Mouse (Mus musculus): Measurements from ENCODE around the gene Gtse1.
"Not testable (repeated sequence)": the region's sequence is repeated elsewhere in the genome, so short reads cannot be mapped to it uniquely, and the experiment has no call there.

Gene Gtse1

GRCm38 (mm10) chr15:85865913-85866312, 6.4 kb downstream of the Gtse1 start:
- in situ Hi-C loops (cut with MseI, MboI), result not testable (repeated sequence)

GRCm38 (mm10) chr15:85867696-85868095, 8.2 kb downstream of the Gtse1 start:
- in situ Hi-C loops (cut with MseI, MboI), result no loop called here

- in situ Hi-C loops (cut with MseI, MboI), result no loop called here
Observed at GRCm38 (mm10) chr15:85877336-85877735, 17.8 kb downstream of the Gtse1 start.

- in situ Hi-C loops (cut with MseI, MboI), result no loop called here
Observed at GRCm38 (mm10) chr15:85878848-85879497, 19.4 kb downstream of the Gtse1 start, which contains the start of gene Trmu. Trmu (plus strand) TSS chr15:85879312.

- in situ Hi-C loops (cut with MseI, MboI), result no loop called here
Observed at GRCm38 (mm10) chr15:85879498-85879895, 20.0 kb downstream of the Gtse1 start.

- in situ Hi-C loops (cut with MseI, MboI), result no loop called here
Observed at GRCm38 (mm10) chr15:85885606-85886005, 26.1 kb downstream of the Gtse1 start.

- in situ Hi-C loops (cut with MseI, MboI), result no loop called here
Observed at GRCm38 (mm10) chr15:85889235-85889634, 29.7 kb downstream of the Gtse1 start.

- in situ Hi-C loops (cut with MseI, MboI), result loop anchor here in 1 of 2 experiments (10.0 kb wide), 1 partner anchor 243 kb away; no protein-coding TSS in a partner anchor
Observed at GRCm38 (mm10) chr15:85891971-85892370, 32.4 kb downstream of the Gtse1 start.

- in situ Hi-C loops (cut with MseI, MboI), result loop anchor here in 1 of 2 experiments (10.0 kb wide), 1 partner anchor 242 kb away; no protein-coding TSS in a partner anchor
Observed at GRCm38 (mm10) chr15:85892498-85893118, 33.1 kb downstream of the Gtse1 start.

- in situ Hi-C loops (cut with MseI, MboI), result loop anchor here in 1 of 2 experiments (10.0 kb wide), 1 partner anchor 241 kb away; no protein-coding TSS in a partner anchor
Observed at GRCm38 (mm10) chr15:85893871-85894270, 34.3 kb downstream of the Gtse1 start.

- in situ Hi-C loops (cut with MseI, MboI), result loop anchor here in 1 of 2 experiments (10.0 kb wide), 1 partner anchor 239 kb away; no protein-coding TSS in a partner anchor
Observed at GRCm38 (mm10) chr15:85896284-85896683, 36.7 kb downstream of the Gtse1 start.

- in situ Hi-C loops (cut with MseI, MboI), result loop anchor here in 1 of 2 experiments (10.0 kb wide), 1 partner anchor 238 kb away; no protein-coding TSS in a partner anchor
Observed at GRCm38 (mm10) chr15:85897113-85897512, 37.6 kb downstream of the Gtse1 start.

- in situ Hi-C loops (cut with MseI, MboI), result loop anchor here in 1 of 2 experiments (10.0 kb wide), 1 partner anchor 235 kb away; no protein-coding TSS in a partner anchor
Observed at GRCm38 (mm10) chr15:85899396-85899795, 39.9 kb downstream of the Gtse1 start.

GRCm38 (mm10) chr15:85900318-85900717, 40.8 kb downstream of the Gtse1 start:
- in situ Hi-C loops (cut with MseI, MboI), result loop anchor here in 1 of 2 experiments (25.0 kb wide), 1 partner anchor 237 kb away; no protein-coding TSS in a partner anchor

GRCm38 (mm10) chr15:85900801-85901200, 41.3 kb downstream of the Gtse1 start:
- in situ Hi-C loops (cut with MseI, MboI), result loop anchor here in 1 of 2 experiments (25.0 kb wide), 1 partner anchor 236 kb away; no protein-coding TSS in a partner anchor

- in situ Hi-C loops (cut with MseI, MboI), result loop anchor here in 1 of 2 experiments (25.0 kb wide), 1 partner anchor 235 kb away; no protein-coding TSS in a partner anchor
Observed at GRCm38 (mm10) chr15:85902505-85902904, 43.0 kb downstream of the Gtse1 start.

- in situ Hi-C loops (cut with MseI, MboI), result loop anchor here in 1 of 2 experiments (25.0 kb wide), 1 partner anchor 233 kb away; no protein-coding TSS in a partner anchor
Observed at GRCm38 (mm10) chr15:85903826-85904225, 44.3 kb downstream of the Gtse1 start.

- in situ Hi-C loops (cut with MseI, MboI), result loop anchor here in 1 of 2 experiments (5.0 to 25.0 kb wide), 2 partner anchors 133 to 228 kb away; no protein-coding TSS in a partner anchor
Observed at GRCm38 (mm10) chr15:85908660-85909491, 49.3 kb downstream of the Gtse1 start.

- in situ Hi-C loops (cut with MseI, MboI), result loop anchor here in 1 of 2 experiments (5.0 to 25.0 kb wide), 2 partner anchors 133 to 228 kb away; no protein-coding TSS in a partner anchor
Observed at GRCm38 (mm10) chr15:85909492-85909829, 49.9 kb downstream of the Gtse1 start.

GRCm38 (mm10) chr15:85909931-85910330, 50.4 kb downstream of the Gtse1 start:
- in situ Hi-C loops (cut with MseI, MboI), result loop anchor here (5.0 to 25.0 kb wide), 2 partner anchors 132 to 227 kb away; no protein-coding TSS in a partner anchor

GRCm38 (mm10) chr15:85913605-85914004, 54.1 kb downstream of the Gtse1 start:
- in situ Hi-C loops (cut with MseI, MboI), result loop anchor here (5.0 to 25.0 kb wide), 2 partner anchors 129 to 224 kb away; no protein-coding TSS in a partner anchor

All from mouse trophoblast stem cell (cell line).